Mouse (Mus musculus) limb, embryonic 14.5 days (tissue): ENCODE data around the gene Hspbp1. TPM values are rescaled to one million over a fixed set of nuclear protein-coding genes. Genes with fewer than 3 reads are reported as not detected.

Experiments used
- ATAC-seq: fragments of 200-750 bp; cut with Nextera tagmentation; 2 replicates; pipeline ENCODE4 v1.8.0; 2017; ENCODE audit warnings: low read depth, moderate number of reproducible peaks, moderate TSS enrichment; ENCODE audit not compliant: low FRiP score
- DNase-seq: peaks from one replicate; pipeline ENCODE4 v3.0.0-alpha.2; 2015; ENCODE audit warnings: low spot score
- H3K27ac ChIP-seq: fragments of 300-500 bp; sonication (generic); replicated peaks from 2 replicates; pipeline ENCODE4 v1.5.1; 2014; ENCODE audit warnings: low read depth, mild to moderate bottlenecking, low read length, moderate library complexity, mixed read lengths
- H3K27me3 ChIP-seq: fragments of 300-500 bp; sonication (generic); 2 replicates; pipeline ENCODE4 v1.6.1; 2014; ENCODE audit warnings: low read length, mixed read lengths; ENCODE audit not compliant: control insufficient read depth, insufficient read depth
- H3K36me3 ChIP-seq: fragments of 300-500 bp; sonication (generic); 2 replicates; pipeline ENCODE4 v1.6.1; 2014; ENCODE audit warnings: mild to moderate bottlenecking, low read length, moderate library complexity, mixed read lengths; ENCODE audit not compliant: control insufficient read depth, insufficient read depth
- H3K4me1 ChIP-seq: fragments of 300-500 bp; sonication (generic); 2 replicates; pipeline ENCODE4 v1.6.1; 2014; ENCODE audit warnings: antibody characterized with exemption, low read length, mixed read lengths; ENCODE audit not compliant: control insufficient read depth, insufficient read depth
- H3K4me2 ChIP-seq: fragments of 300-500 bp; sonication (generic); replicated peaks from 2 replicates; pipeline ENCODE4 v1.6.1; 2014; ENCODE audit warnings: low read depth, mild to moderate bottlenecking, low read length, moderate library complexity; ENCODE audit not compliant: severe bottlenecking
- H3K4me3 ChIP-seq: fragments of 300-500 bp; sonication (generic); replicated peaks from 2 replicates; pipeline ENCODE4 v1.5.1; 2014; ENCODE audit warnings: low read length
- H3K9ac ChIP-seq: fragments of 300-500 bp; sonication (generic); 2 replicates; pipeline ENCODE4 v1.6.1; 2014; ENCODE audit warnings: mild to moderate bottlenecking, low read depth, low read length, moderate library complexity; ENCODE audit not compliant: severe bottlenecking
- H3K9me3 ChIP-seq: fragments of 300-500 bp; sonication (generic); 2 replicates; pipeline ENCODE4 v1.6.1; 2016; ENCODE audit warnings: low read length; ENCODE audit not compliant: control insufficient read depth
- POLR2A ChIP-seq: fragments of 200-500 bp; IDR thresholded peaks from 2 replicates; pipeline ENCODE4 v1.8.0; 2012; ENCODE audit warnings: inconsistent platforms, mild to moderate bottlenecking, moderate library complexity, borderline replicate concordance; ENCODE audit not compliant: insufficient read depth, insufficient read length; ENCODE audit errors: extremely low read depth
- WGBS: fragments of 180-500 bp; shearing (Covaris S2); extraction: QIAGEN DNeasy Blood & Tissue Kit; methylation state at CpG from one replicate; pipeline ENCODE4 v1.1.7; 2014; 5-methylcytosine and 5-hydroxymethylcytosine counted together
- polyA plus RNA-seq, 2 experiments: library from polyadenylated mRNA; depleted of rRNA in 1 of 2; stranded (reverse) in 1 of 2; unstranded in 1 of 2; fragments of >200 nt; fragmentation: Nextera tagmentation in 1 of 2; extraction: Ambion mirVana in 1 of 2; gene quantifications; 2 replicates each; pipeline versions ENCODE4 v1.2.1 to v1.2.3; 2012 to 2014

Hspbp1 gene
- polyA plus RNA-seq, 2 experiments = 55.6 to 77.5 TPM

DNA sequence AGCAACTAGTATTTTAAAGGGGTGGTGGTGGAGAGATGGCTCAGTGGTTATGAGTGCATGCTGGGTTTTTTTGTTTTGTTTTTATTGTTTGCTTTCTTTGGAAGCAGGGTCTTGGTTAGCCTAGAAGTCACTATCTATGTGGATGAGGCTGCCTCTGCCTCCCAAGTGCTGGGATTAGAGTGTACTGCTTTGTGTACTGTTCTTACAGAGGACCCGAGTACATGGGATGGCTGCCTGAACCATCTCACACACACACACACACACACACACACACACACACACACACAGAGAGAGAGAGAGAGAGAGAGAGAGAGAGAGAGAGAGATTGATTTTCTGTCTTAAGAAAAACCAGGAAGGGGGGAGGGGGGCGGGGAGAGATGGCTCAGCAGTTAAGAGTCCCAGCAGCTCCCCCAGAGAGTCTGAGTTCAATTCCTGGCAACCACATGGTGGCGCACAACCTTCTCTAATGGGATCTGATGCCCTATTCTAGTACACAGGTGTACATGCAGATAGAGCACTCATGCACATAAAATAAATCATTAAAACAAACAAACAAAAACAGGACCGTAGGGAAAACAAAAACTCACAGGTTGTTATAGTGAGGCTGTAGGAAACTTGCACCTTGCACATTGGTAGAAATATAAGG is 61.2 kb downstream of the Hspbp1 start:
- H3K4me2 ChIP-seq = no peak overlapping the region
- no peak for TF ChIP-seq POLR2A
- no peak overlapping the region for H3K27ac ChIP-seq
- peak; percentile 55 for DNase-seq
- no peaks in the 10 kb centered on the region for H3K9me3 ChIP-seq
- 29% methylated on average over 4 of the region's 4 CpGs for WGBS
- H3K9ac ChIP-seq = no peak overlapping the region
- no peak for ATAC-seq
- no peaks in the 10 kb centered on the region for H3K27me3 ChIP-seq
- H3K36me3 ChIP-seq = peaks cover 8% of the 10 kb centered on the region
- no peaks in the 10 kb centered on the region for H3K4me1 ChIP-seq
- H3K4me3 ChIP-seq = no peak overlapping the region

- Histone ChIP-seq H3K27me3 (no peaks in the 10 kb centered on the region), H3K4me1 (no peaks in the 10 kb centered on the region), H3K9ac (no peak overlapping the region), H3K4me2 (no peak overlapping the region), H3K36me3 (no peaks in the 10 kb centered on the region), H3K27ac (no peak overlapping the region), H3K9me3 (no peaks in the 10 kb centered on the region), H3K4me3 (no peak overlapping the region)
- no peak for TF ChIP-seq POLR2A
- no peak for ATAC-seq
- WGBS = 41% methylated on average over 1 of the region's 1 CpGs
- DNase-seq = peak; percentile 72
Measured at GRCm38 (mm10) chr7:4619979-4620378, 64.9 kb downstream of the Hspbp1 start.

- H3K4me3 ChIP-seq = no peak overlapping the region
- DNase-seq (no peak), ATAC-seq (no peak)
- no peaks in the 10 kb centered on the region for H3K36me3 ChIP-seq
- no peak overlapping the region for H3K4me2 ChIP-seq
- WGBS = 83% methylated on average over 14 of the region's 14 CpGs
- no peaks in the 10 kb centered on the region for H3K9me3 ChIP-seq
- H3K27me3 ChIP-seq = no peaks in the 10 kb centered on the region
- no peak for TF ChIP-seq POLR2A
- H3K27ac ChIP-seq = no peak overlapping the region
- H3K4me1 ChIP-seq = no peaks in the 10 kb centered on the region
- H3K9ac ChIP-seq = no peak overlapping the region
Measured at GRCm38 (mm10) chr7:4613740-4614403, 71.0 kb downstream of the Hspbp1 start.

GRCm38 (mm10) chr7:4612956-4613355 is 71.9 kb downstream of the Hspbp1 start:
- H3K9me3 ChIP-seq = no peaks in the 10 kb centered on the region
- H3K27ac ChIP-seq = no peak overlapping the region
- no peaks in the 10 kb centered on the region for H3K4me1 ChIP-seq
- DNase-seq (no peak), ATAC-seq (no peak)
- 65% methylated on average over 1 of the region's 1 CpGs for WGBS
- H3K4me2 ChIP-seq = no peak overlapping the region
- no peak for TF ChIP-seq POLR2A
- no peaks in the 10 kb centered on the region for H3K36me3 ChIP-seq
- no peaks in the 10 kb centered on the region for H3K27me3 ChIP-seq
- no peak overlapping the region for H3K4me3 ChIP-seq
- H3K9ac ChIP-seq = no peak overlapping the region

DNA sequence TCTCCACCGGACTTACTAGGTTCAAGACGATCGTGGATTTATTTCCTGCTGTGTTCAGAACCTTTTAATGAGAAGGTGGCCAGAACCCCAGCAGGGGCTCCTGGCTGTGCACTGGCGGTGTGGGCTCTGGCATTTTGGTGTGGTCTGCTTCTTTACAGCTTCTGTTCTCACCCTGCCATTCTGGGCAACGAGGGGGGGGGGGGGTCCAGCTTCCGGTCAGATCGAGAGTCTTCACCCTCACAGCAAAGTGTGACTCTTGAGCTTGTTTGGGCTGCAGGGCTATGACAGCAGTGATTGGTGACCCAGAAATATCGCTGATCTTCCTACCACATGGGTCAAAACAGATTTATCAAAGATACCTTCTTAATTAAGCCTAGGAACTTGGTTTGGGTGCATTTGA is 72.5 kb downstream of the Hspbp1 start:
- H3K4me1 ChIP-seq = no peaks in the 10 kb centered on the region
- no peak for TF ChIP-seq POLR2A
- H3K4me2 ChIP-seq = no peak overlapping the region
- H3K27ac ChIP-seq = no peak overlapping the region
- H3K36me3 ChIP-seq = no peaks in the 10 kb centered on the region
- no peaks in the 10 kb centered on the region for H3K9me3 ChIP-seq
- DNase-seq (no peak), ATAC-seq (no peak)
- H3K9ac ChIP-seq = no peak overlapping the region
- WGBS = 40% methylated on average over 8 of the region's 8 CpGs
- no peaks in the 10 kb centered on the region for H3K27me3 ChIP-seq
- H3K4me3 ChIP-seq = no peak overlapping the region
